Mouse (Mus musculus) neutrophil, adult 5-6 weeks (primary cell): Measurements from ENCODE around the gene Bpifb3. TPM values are rescaled to one million over a fixed set of nuclear protein-coding genes. Genes with fewer than 3 reads are reported as not detected.

Source experiments
- ATAC-seq: fragments of 151-379, 151-347 bp; 2 replicates; pipeline ENCODE4 v1.8.0; 2017; ENCODE audit warnings: mild to moderate bottlenecking, moderate TSS enrichment; ENCODE audit not compliant: insufficient number of reproducible peaks, poor library complexity, low FRiP score, severe bottlenecking; ENCODE audit errors: extremely low read depth
- total RNA-seq: library from RNA; stranded (forward); fragments of 200-1000 nt; gene quantifications from 2 replicates; pipeline ENCODE4 v1.2.3, GENCODE M21; 2017

The Bpifb3 gene
- total RNA-seq, 1 experiment from 2014 or later = not detected

DNA sequence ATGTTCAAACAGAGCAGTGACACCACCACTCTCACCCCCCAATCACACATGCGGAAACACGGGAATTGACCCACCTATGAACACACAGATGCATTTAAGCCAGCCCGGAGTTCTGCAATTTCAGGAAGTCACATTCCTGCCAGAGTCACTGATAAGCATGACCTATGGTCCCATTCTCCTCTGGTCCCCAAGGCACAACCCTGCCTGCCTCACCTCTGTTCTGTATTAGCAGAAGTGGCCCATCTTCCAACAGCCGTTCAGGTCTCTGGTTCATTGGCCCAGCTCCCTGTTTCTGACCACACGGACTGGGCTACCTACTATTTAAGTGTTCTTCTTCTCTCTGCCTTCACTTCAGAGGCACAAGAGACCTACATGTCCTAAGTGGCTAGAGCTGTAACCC, 56.6 kb downstream of the Bpifb3 start, which contains the start of gene Bpifa6:
Gene Bpifa6, plus strand, starts transcription at position 364 of the 400 bp plus-strand sequence.
- no peak for ATAC-seq

Other genes starting within 250 kb of the Bpifb3 start
- not detected in 2 replicates for gene Dnmt3c, start 221.6 kb upstream of the Bpifb3 start, total RNA-seq
- gene Mapre1, start 177.0 kb upstream of the Bpifb3 start, total RNA-seq = 49.0 and 142 TPM in 2 replicates
- gene Efcab8, start 138.3 kb upstream of the Bpifb3 start, total RNA-seq = 0.25 and 1.9 TPM in 2 replicates
- not detected in 2 replicates for gene Sun5, start 47.1 kb upstream of the Bpifb3 start, total RNA-seq
- gene Bpifb2, start 43.2 kb upstream of the Bpifb3 start, total RNA-seq = not detected in 2 replicates
- gene Bpifb6, start 17.8 kb upstream of the Bpifb3 start, total RNA-seq = 0.74 TPM in 1 of 2 replicates, not detected in the other
- not detected in 2 replicates for gene Bpifb4, start 20.0 kb downstream of the Bpifb3 start, total RNA-seq
- gene Bpifa6, start 56.7 kb downstream of the Bpifb3 start, total RNA-seq = not detected in 2 replicates
- not detected in 2 replicates for gene Bpifa2, start 90.0 kb downstream of the Bpifb3 start, total RNA-seq
- not detected in 2 replicates for gene Bpifa3, start 212.1 kb downstream of the Bpifb3 start, total RNA-seq
- gene Bpifa1, start 224.7 kb downstream of the Bpifb3 start, total RNA-seq = not detected in 2 replicates
- gene Bpifa5, start 244.4 kb downstream of the Bpifb3 start, total RNA-seq = not detected in 2 replicates